Mouse (Mus musculus) neutrophil, adult 5-6 weeks (primary cell): ENCODE results near the gene Sec23a. TPM values are rescaled to one million over a fixed set of nuclear protein-coding genes. Genes with fewer than 3 reads are reported as not detected.
"Not testable (repeated sequence)": the region's sequence is repeated elsewhere in the genome, so short reads cannot be mapped to it uniquely, and the experiment has no call there.

Experiments
- ATAC-seq: fragments of 151-379, 151-347 bp; 2 replicates; pipeline ENCODE4 v1.8.0; 2017; ENCODE audit warnings: mild to moderate bottlenecking, moderate TSS enrichment; ENCODE audit not compliant: insufficient number of reproducible peaks, poor library complexity, low FRiP score, severe bottlenecking; ENCODE audit errors: extremely low read depth
- total RNA-seq: library from RNA; stranded (forward); fragments of 200-1000 nt; gene quantifications from 2 replicates; pipeline ENCODE4 v1.2.3, GENCODE M21; 2017

Sec23a gene
- total RNA-seq, 1 experiment from 2014 or later, result 31.1 TPM

DNA sequence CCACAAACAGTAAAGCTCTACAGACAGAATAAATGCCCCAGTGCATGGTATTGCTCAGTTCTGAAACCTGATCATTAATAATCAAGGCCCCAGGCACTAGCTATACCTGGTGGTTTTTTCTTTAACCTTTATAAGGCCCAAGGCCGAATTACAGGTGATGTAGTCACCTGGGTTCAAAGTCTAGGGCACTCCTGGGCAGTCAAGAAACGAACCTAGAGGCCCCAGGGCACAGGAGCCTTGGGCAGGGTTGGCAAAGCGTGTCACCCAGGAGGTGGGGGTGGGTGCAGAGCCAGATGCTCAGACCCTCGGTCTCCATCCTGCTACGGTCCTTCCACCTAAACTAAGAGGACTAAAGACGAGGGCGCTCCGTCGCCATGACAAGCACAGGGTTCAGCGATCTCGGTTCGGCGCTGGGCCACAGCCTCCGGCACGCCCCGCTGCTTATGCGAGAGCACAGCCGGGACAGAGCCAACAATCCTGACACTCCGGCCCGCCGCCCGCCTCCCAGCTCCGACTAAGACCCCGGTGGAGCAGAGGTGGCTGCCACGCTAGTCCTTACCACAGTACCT lies 458 bp downstream of the Sec23a start:
- no peak for ATAC-seq

DNA sequence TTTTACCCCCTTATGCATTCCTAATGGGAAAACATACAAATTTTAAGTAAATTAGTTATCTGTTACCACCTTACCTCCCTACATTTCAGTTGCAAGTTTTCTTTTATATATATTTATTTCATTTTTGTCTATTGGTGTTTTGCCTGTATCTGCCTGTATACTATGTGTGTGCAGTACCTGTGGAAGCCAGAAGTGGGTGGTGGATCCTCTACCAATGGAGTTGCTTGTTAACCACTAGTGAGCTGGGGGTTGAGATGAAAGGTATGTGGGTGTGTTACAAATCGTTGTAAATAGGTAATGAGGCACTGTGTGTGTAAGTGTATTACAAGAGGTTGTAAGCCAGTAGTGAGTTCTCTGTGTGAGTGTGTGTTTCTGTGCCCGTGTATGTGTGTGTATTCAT lies 1.3 kb downstream of the Sec23a start:
- no peak for ATAC-seq

DNA sequence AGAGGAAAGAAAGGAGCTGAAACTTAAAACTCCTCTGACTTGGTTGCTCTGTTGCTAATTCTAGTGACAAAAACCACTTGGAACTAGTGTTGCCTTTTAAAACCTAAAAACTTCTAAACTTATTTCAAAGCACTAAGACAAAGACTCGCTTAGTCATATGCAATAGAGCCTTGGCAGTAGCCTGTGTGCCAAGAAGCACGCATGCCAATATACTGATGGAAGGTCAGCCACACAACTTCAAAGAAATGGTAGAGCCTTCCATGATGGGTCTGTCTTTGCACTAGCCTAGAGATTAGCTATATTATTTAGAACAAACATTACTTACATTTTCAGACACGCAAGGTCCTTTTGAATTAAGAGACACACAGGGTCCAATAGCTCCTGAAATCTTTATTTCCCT lies 26.1 kb downstream of the Sec23a start:
- ATAC-seq, result no peak

DNA sequence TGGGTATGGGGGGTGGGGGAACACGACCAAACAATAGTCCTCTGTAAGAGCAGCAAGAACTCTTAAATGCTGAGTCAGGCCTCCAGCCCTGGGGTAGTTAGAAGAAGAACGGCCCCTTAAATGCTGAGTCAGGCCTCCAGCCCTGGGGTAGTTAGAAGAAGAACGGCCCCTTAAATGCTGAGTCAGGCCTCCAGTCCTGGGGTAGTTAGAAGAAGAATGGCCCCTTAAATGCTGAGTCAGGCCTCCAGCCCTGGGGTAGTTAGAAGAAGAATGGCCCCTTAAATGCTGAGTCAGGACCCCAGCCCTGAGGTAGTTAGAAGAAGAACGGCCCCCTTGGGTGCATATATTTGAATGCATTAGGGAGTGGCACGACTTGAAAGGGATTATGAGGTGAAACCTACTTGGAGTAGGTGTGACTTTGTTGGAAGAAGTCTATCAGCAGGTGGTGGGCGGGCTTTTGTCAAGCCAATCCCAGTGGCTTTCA lies 30.6 kb downstream of the Sec23a start:
- ATAC-seq, result not testable (repeated sequence)

DNA sequence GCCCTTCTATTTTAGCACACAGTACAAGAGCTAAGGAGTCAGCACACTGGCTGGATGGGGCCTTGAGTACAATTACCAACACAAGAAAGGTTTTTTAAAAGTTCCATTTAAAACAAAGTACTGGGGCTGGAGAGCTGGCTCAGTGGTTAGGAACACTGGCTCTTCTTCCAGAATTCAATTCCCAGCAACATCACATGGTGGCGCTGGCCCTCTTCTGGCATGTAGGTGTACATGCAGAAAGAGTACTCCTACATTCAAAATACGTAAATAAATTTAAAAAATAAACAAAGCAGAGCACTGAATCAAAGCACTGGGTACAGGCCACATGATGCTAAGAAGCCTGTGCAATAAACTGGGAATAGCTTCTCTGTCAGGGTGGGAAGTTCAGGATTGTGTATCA lies 34.9 kb downstream of the Sec23a start:
- ATAC-seq, result no peak

DNA sequence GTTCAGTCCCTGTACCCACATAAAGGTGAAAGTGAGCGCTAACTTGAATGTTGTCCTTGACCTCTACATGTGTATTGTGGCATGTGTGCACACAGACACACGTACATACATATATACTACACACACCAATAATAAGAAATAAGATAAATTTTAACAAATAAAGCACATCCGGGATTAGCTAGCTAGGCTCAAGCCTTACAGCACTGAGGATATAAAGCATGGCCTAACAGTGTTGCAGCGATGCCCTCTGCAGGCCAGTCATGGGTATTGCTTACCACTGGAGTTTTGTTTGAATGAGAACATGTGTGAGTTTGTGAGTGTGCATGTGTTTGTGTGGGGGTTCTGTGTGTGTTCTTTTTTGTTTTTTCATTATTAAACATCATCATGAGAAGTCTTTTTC lies 47.2 kb downstream of the Sec23a start:
- ATAC-seq, result 0 out of 2 replicates have a peak, but pooled peaks have one; percentile 36

DNA sequence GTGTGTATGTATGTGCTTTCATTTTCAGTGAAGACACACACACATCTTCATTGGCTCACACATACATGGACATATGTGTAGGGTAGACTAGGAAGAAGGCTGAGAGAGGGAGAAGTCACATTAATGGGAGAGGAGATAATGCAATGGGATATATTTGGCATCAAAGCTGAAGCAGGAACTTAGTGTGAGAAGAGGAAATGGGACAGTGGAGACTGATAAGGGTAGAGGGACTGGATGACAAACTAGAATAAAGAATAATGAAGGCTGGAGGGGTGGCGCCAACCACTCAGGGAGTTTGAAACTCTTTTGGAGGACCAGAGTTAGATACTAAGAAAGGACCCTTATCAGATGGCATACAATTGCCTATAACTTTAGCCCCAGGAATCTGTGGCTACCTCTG lies 51.0 kb downstream of the Sec23a start:
- ATAC-seq, result no peak

DNA sequence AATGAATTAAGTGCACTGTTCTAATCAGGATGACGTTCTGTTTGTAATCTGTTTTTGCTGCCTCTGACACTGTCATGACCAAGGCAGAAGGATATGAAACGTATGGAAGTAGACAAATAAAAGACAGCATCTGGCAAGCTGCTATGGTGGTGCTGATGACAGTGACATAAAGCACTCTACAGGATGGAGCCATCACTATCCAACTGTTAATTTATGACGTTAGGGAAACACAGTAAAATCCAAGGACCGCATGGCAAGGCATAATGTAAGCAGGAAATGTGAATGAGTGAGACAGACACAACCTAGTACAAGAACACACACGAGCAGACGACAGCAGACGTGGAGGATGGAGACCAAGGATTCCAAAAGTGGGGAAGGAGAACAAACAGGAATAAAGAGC lies 55.2 kb downstream of the Sec23a start:
- no peak for ATAC-seq

DNA sequence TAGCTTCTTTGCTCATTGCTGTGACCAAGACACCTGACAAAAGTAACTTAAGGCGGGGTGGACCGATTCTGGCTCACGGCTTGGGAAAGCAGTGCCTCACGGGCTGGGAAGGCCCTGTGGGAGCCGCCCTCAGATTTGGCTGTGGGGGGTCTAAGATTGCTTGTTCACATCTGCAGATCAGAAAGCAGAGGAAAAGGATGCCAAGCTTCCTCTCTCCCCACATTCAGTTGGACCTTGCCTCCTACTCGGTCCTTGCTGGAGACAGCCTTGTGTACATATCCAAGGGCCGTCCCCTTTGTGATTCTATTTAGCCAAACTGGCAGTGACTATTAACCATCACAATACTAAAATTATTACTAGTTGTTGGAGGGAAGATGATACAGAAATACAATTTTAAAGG lies 55.7 kb downstream of the Sec23a start:
- ATAC-seq, result no peak

DNA sequence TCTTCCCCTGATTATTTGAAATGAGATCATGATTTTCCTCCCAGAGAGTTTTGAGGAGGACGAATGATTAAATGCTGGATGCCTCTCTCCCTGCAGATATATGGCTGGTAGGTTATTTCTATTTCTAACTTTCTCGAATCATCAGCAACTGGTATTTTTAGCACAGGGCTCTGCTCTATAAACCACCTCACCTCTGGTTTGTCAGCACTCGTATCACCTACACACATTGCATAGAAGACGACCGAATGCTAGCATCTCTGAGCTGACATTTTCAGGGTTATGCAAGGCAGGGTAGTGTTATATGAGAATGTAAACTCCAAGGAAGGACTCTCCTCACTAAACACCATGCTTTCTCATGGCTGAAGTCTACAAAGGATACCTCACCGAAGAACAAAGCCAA lies 63.9 kb downstream of the Sec23a start:
- no peak for ATAC-seq

DNA sequence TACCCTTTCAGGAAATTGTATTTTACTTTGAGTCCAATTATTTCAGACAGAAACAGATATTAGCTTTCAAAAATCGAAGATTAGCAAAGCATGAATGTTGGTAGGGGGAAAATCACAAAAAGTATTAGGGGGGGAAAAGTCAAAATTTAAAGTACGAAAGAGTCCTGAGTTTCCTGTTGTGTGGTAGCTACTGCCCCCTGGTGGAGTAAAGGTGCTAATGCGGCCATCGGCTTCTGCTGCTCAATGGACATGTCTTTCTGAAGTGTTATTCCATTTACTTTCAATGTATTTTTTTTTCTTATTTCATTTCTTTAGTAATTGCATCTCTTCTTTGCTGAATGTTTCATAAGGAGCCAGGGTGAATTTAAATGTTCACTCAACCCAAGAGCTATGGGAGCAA lies 64.6 kb downstream of the Sec23a start:
- no peak for ATAC-seq

DNA sequence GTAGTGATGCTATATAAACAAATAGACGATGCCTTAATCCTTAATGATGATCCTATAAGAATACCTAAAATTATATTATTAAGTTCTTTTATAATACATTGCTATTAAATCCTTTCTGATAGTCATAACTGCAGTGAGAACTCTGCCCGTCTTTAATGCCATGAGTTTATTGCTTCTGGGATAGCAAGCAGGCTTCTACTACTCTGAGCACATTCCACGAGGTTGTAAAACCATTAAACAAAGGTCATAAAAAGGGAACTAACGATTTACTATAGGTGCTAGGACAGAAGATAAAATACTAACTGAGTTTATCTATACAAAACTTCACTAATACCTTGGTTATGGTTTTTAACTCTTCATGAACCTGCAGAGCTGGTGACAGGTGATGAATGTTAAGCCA lies 69.3 kb downstream of the Sec23a start:
- no peak for ATAC-seq

DNA sequence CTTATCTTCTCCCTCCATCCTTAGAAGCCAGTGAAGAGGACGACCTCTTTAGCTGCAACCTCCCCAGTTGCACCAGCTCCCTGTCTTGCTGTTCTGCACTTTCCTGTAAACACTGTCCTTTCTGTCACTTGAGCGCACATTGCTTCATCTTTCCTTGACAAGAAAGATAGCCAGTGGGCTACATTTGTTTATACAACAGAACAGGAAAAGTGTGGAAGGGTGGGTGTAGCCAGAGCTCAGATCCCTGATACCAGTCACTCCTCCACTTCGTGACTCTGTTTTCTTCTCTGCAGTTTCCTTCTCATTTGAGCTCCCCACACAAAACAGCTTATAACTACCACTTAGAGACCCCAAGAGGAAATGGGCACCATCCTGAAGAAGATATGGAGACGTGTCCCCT lies 77.2 kb downstream of the Sec23a start:
- no peak for ATAC-seq

DNA sequence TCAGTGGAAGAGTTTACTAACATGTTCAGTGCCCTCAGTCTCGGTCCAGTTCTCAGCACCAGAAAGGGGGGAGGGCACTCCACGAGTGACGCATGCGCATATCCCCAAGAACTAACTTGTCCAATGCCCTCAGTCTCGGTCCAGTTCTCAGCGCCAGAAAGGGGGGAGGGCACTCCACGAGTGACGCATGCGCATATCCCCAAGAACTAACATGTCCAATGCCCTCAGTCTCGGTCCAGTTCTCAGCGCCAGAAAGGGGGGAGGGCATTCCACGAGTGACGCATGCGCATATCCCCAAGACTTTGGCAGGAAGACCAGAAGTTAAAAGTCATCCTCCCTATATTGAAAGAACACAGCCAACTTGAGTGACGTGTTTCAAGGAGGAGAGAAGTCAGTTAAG lies 86.8 kb downstream of the Sec23a start:
- no peak for ATAC-seq

DNA sequence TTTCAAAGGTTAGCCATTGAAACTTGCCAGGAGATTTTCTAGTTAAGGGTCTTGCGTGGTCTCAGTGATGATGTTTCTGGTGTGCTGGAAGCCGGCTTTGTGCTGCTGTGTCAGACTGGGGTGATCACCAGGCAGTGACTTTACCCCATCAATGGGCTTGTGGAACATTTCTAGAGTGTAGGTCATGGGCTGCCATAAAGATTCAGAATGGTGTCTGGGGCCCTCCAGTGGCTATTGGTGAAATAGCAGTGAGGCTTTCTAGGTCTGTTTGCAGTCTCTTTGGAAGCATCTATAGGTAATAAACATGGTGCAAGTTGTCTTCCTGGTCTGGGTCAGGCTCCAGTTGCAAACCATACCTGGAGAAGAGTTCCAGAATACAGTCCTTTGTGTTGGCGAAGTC lies 87.8 kb downstream of the Sec23a start:
- ATAC-seq, result no peak

DNA sequence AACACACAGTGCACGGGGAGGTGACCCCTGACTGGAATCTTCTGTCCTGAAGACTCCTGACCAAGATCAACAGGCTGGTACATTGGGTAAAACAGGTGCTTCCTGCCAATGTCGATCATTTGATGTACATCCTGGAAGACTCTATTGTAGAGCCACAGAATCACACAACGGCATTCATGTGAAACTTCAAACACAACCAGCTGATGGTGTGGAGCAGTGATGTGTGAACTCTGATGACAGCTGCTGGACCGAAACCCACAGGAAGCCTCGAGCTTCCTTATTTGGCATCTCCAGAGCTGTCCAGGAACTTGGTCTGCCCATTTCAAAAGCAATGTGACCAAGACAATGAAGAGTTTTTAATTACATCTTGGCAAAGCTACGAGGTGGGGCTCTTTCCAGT lies 91.0 kb downstream of the Sec23a start:
- ATAC-seq, result peak; percentile 33; the same call in 1 of the 2 replicates

DNA sequence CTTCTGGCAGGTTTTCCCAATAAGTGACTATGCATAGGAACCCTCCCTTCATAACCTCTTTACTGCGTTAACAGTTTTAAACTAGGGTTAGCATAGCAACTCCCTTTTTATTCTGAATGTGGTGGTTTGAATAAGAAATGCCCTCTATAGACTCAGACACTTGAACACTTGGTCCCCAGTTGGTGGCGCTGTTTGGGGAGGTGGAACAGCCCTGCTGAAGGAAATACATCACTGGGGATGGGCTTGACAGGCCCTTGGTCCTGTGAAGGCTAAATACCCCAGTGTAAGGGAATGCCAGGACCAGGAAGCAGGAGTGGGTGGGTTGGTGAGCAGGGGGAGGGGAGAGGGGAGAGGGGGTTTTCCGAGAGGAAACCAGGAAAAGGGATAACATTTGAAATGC lies 92.3 kb downstream of the Sec23a start:
- ATAC-seq, result no peak

DNA sequence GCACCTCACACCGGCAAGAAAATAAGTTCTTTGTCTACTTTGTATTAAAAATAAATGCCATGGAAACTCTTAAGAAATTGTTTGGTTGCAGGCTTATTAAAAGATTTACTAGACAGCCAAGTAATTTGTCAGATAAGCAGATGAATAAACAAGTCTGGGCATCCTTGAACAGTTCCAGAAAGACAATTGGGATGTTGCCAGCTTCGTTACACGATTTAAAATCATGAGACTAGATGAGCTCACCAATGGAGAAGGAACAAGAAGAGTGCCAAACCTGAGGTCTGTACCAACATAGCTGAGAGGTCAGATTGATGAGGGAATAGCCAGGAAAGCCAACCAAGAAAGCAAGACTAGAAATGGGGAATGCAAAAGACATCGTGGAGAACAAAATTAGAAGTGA lies 102.0 kb downstream of the Sec23a start:
- no peak for ATAC-seq
